Mouse (Mus musculus) C2C12 (cell line): ENCODE measurements around the gene Srf.

ENCODE experiments used
- CTCF ChIP-seq: IDR thresholded peaks from one replicate; pipeline ENCODE4 v1.5.1; 2011; ENCODE audit not compliant: control insufficient read depth, insufficient read depth, insufficient read length
- FOSL1 ChIP-seq: IDR thresholded peaks from one replicate; pipeline ENCODE4 v1.8.0; 2011; ENCODE audit warnings: mild to moderate bottlenecking, low read length; ENCODE audit not compliant: poor library complexity, insufficient read depth, severe bottlenecking
- MYOD1 ChIP-seq: IDR thresholded peaks from one replicate; pipeline ENCODE4 v1.6.1; 2011; ENCODE audit warnings: low read depth; ENCODE audit not compliant: control insufficient read depth, insufficient read length
- MYOG ChIP-seq: IDR thresholded peaks from one replicate; pipeline ENCODE4 v1.6.1; 2011; ENCODE audit not compliant: control insufficient read depth, insufficient read length; ENCODE audit errors: extremely low read depth

DNA sequence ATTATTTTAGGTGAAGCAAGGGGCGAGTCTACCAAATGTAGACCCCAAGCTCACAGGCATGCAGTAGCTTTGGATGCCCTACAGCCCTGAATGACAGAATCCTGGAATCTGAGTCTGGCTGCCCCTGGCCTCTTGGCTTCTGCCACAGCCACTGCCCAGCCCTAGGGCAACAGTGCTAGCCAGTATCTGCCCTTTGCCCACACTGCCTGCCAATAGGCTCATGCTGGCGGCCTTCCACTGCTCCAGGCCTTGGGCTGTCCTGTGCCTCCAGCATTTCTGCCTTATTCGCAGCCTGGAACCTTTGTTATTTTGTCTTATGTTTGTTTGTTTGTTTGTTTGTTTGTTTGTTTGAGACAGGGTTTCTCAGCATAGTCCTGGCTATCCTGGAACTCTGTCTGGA lies 50.4 kb downstream of the Srf start:
- TF ChIP-seq CTCF (no peak), FOSL1 (no peak), MYOG (no peak), MYOD1 (no peak)
